Mouse (Mus musculus) megakaryocyte-erythroid progenitor cell, adult 5 weeks (primary cell): ENCODE data around the gene Olfr267. TPM values are rescaled to one million over a fixed set of nuclear protein-coding genes. Genes with fewer than 3 reads are reported as not detected.

Source experiments
- polyA plus RNA-seq: library from polyadenylated mRNA; stranded (reverse); fragments of >175 nt; gene quantifications from 2 replicates; pipeline ENCODE4 v1.2.3, GENCODE M21; 2012

Gene Olfr267
- polyA plus RNA-seq, result not detected in 2 replicates

GRCm38 (mm10) chr4:58787616-58788015, at the start of gene Olfr267:
Gene Olfr267 (minus strand): TSS chr4:58787716.

Other genes starting within 250 kb of the Olfr267 start
- gene Lpar1, start 233.8 kb downstream of the Olfr267 start, polyA plus RNA-seq, result 0.02 and 0.09 TPM in 2 replicates
- gene Ecpas, start 125.0 kb upstream of the Olfr267 start, polyA plus RNA-seq, result 18.6 and 18.9 TPM in 2 replicates
- not detected in 2 replicates for gene Zkscan16, start 155.9 kb upstream of the Olfr267 start, polyA plus RNA-seq
- 1.9 and 3.7 TPM in 2 replicates for gene Ptgr1, start 199.4 kb upstream of the Olfr267 start, polyA plus RNA-seq
- gene Dnajc25, start 207.3 kb upstream of the Olfr267 start, polyA plus RNA-seq, result 7.1 and 8.0 TPM in 2 replicates
- not detected in 2 replicates for gene Gm20503, start 215.5 kb upstream of the Olfr267 start, polyA plus RNA-seq
- gene Gng10, start 247.4 kb upstream of the Olfr267 start, polyA plus RNA-seq, result 25.9 and 33.7 TPM in 2 replicates